Mouse (Mus musculus) midbrain, embryonic 15.5 days (tissue): ENCODE results near the gene Rad51d. TPM values are rescaled to one million over a fixed set of nuclear protein-coding genes. Genes with fewer than 3 reads are reported as not detected.
"Not testable (repeated sequence)": the region's sequence is repeated elsewhere in the genome, so short reads cannot be mapped to it uniquely, and the experiment has no call there.

Source experiments
- ATAC-seq: fragments of 200-750 bp; cut with Nextera tagmentation; replicated peaks from 2 replicates; pipeline ENCODE4 v1.8.0; 2017; ENCODE audit warnings: moderate TSS enrichment
- H3K27ac ChIP-seq: fragments of 300-500 bp; sonication (generic); 2 replicates; pipeline ENCODE4 v1.5.1; 2015; ENCODE audit warnings: mild to moderate bottlenecking, inconsistent platforms
- H3K27me3 ChIP-seq: fragments of 300-500 bp; sonication (generic); replicated peaks from 2 replicates; pipeline ENCODE4 v1.6.1; 2015; ENCODE audit warnings: inconsistent platforms
- H3K36me3 ChIP-seq: fragments of 300-500 bp; sonication (generic); replicated peaks from 2 replicates; pipeline ENCODE4 v1.6.1; 2015; ENCODE audit warnings: inconsistent platforms
- H3K4me1 ChIP-seq: fragments of 300-500 bp; sonication (generic); 2 replicates; pipeline ENCODE4 v1.6.1; 2015; ENCODE audit warnings: inconsistent platforms
- H3K4me2 ChIP-seq: fragments of 300-500 bp; sonication (generic); 2 replicates; pipeline ENCODE4 v1.6.1; 2015; ENCODE audit warnings: inconsistent platforms, mild to moderate bottlenecking, moderate library complexity
- H3K4me3 ChIP-seq: fragments of 300-500 bp; sonication (generic); 2 replicates; pipeline ENCODE4 v1.5.1; 2015; ENCODE audit warnings: mild to moderate bottlenecking, inconsistent platforms
- H3K9ac ChIP-seq: fragments of 300-500 bp; sonication (generic); 2 replicates; pipeline ENCODE4 v1.6.1; 2015; ENCODE audit warnings: mild to moderate bottlenecking, inconsistent platforms
- H3K9me3 ChIP-seq: fragments of 300-500 bp; sonication (generic); 2 replicates; pipeline ENCODE4 v1.6.1; 2016; ENCODE audit warnings: inconsistent platforms
- WGBS: fragments of 180-500 bp; shearing (Covaris S2); methylation state at CpG from one replicate; pipeline ENCODE4 v1.1.7; 2015; ENCODE audit warnings: mixed read lengths; 5-methylcytosine and 5-hydroxymethylcytosine counted together
- polyA plus RNA-seq: library from polyadenylated mRNA; unstranded; fragments of >200 nt; fragmentation: Nextera tagmentation; extraction: Ambion mirVana; gene quantifications from 2 replicates; pipeline ENCODE4 v1.2.1, GENCODE M21; 2015

Gene Rad51d
- polyA plus RNA-seq, 1 experiment from 2014 or later, result 12.1 TPM

GRCm38 (mm10) chr11:82833929-82834328 lies 56.5 kb downstream of the Rad51d start:
- ATAC-seq, result no peak
- Histone ChIP-seq H3K36me3 (no peaks in the 10 kb centered on the region), H3K4me2 (no peak overlapping the region), H3K27ac (no peak overlapping the region), H3K9ac (no peak overlapping the region), H3K9me3 (no peaks in the 10 kb centered on the region), H3K27me3 (no peaks in the 10 kb centered on the region), H3K4me3 (no peak overlapping the region), H3K4me1 (peaks cover 23% of the 10 kb centered on the region)
- WGBS, result 91% methylated on average over 8 of the region's 8 CpGs

DNA sequence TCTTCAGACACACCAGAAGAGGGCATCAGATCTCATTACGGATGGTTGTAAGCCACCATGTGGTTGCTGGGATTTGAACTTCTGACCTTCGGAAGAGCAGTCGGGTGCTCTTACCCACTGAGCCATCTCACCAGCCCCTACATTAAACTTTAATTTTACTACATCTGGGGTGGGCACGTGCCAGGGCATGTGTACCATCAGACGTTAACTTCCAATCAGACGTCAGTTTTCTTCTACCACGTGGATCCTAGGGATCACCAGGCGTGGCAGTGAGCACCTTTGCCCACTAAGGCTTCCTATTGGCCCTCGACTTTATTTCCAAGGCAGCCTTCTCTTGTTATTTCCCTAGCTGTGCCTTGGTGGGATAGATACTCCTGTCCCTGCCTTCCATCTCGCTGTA lies 58.0 kb downstream of the Rad51d start:
- H3K36me3 ChIP-seq, H3K9ac ChIP-seq, H3K27ac ChIP-seq, H3K4me2 ChIP-seq, H3K9me3 ChIP-seq, H3K27me3 ChIP-seq, H3K4me3 ChIP-seq, ATAC-seq: not testable (repeated sequence)
- WGBS, result 80% methylated on average over 10 of the region's 10 CpGs
- peaks cover 12% of the 10 kb centered on the region for H3K4me1 ChIP-seq

- Histone ChIP-seq H3K4me3 (no peak overlapping the region), H3K27ac (0 out of 2 replicates have a peak overlapping the region, but pooled peaks have one; percentile 8), H3K36me3 (no peaks in the 10 kb centered on the region), H3K9ac (no peak overlapping the region), H3K4me1 (peaks cover 12% of the 10 kb centered on the region), H3K27me3 (no peaks in the 10 kb centered on the region), H3K9me3 (no peaks in the 10 kb centered on the region), H3K4me2 (peak overlapping the region; percentile 25)
- ATAC-seq, result no peak
- WGBS, result 21% methylated on average over 10 of the region's 10 CpGs
Measured at GRCm38 (mm10) chr11:82831008-82831893, 59.2 kb downstream of the Rad51d start.

DNA sequence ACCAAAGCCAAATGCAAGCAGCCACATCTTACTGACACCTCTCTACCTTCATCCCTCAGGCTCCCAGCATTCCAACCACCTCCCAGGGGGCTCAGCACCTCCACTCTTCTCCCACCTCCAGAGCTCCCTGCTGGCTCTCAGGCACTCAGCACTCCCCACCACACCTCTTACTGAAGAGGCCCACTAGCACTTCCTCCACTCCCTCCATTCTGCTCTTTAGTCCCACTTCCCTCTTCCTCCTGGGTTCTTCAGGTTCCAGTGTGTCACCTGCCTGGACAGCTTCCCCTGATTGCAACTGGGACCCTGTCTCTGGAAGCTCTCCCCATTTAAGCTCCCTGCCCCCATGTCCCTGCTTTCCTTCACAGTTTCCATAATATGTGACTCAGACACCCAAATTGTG lies 63.6 kb downstream of the Rad51d start:
- Histone ChIP-seq H3K27me3 (no peaks in the 10 kb centered on the region), H3K4me2 (no peak overlapping the region), H3K27ac (no peak overlapping the region), H3K9ac (no peak overlapping the region), H3K36me3 (no peaks in the 10 kb centered on the region), H3K4me1 (peaks cover 10% of the 10 kb centered on the region), H3K9me3 (no peaks in the 10 kb centered on the region), H3K4me3 (no peak overlapping the region)
- no peak for ATAC-seq

Other genes starting within 250 kb of the Rad51d start
- 0.11 and 0.56 TPM in 2 replicates for gene Cct6b, start 126.3 kb downstream of the Rad51d start, polyA plus RNA-seq
- gene Zfp830, start 126.3 kb downstream of the Rad51d start, polyA plus RNA-seq, result 28.3 and 31.9 TPM in 2 replicates
- 27.4 and 29.1 TPM in 2 replicates for gene Lig3, start 109.5 kb downstream of the Rad51d start, polyA plus RNA-seq
- 4.1 and 4.6 TPM in 2 replicates for gene Rffl, start 19.4 kb downstream of the Rad51d start, polyA plus RNA-seq
- gene Fndc8, start 1.5 kb upstream of the Rad51d start, polyA plus RNA-seq, result 0.78 and 1.2 TPM in 2 replicates
- 33.8 and 36.8 TPM in 2 replicates for gene Nle1, start 17.8 kb upstream of the Rad51d start, polyA plus RNA-seq
- 1.3 and 2.0 TPM in 2 replicates for gene Unc45b, start 19.9 kb upstream of the Rad51d start, polyA plus RNA-seq
- gene Slfn5, start 60.7 kb upstream of the Rad51d start, polyA plus RNA-seq, result 1.4 and 1.8 TPM in 2 replicates
- 1.9 and 2.2 TPM in 2 replicates for gene Slfn9, start 101.2 kb upstream of the Rad51d start, polyA plus RNA-seq
- 0.26 and 0.27 TPM in 2 replicates for gene Slfn8, start 130.2 kb upstream of the Rad51d start, polyA plus RNA-seq
- gene Slfn2, start 174.5 kb upstream of the Rad51d start, polyA plus RNA-seq, result 1.6 and 2.2 TPM in 2 replicates
- 0.09 and 0.15 TPM in 2 replicates for gene Slfn1, start 226.2 kb upstream of the Rad51d start, polyA plus RNA-seq